Mouse (Mus musculus): ENCODE measurements around the gene Stxbp4.

- TF ChIP-seq GATA1 (IDR thresholded peaks at IDR 0.05; ENCODE audit: borderline replicate concordance, low read length) (no peak), FLI1 (IDR thresholded peaks at IDR 0.05; ENCODE audit: low read length) (no peak)
Measured at GRCm38 (mm10) chr11:90650231-90650885, 12.5 kb upstream of the Stxbp4 start.
